Mouse (Mus musculus): ENCODE results near the gene Prpf38b.

GRCm38 (mm10) chr3:108940001-108940633, 28.6 kb upstream of the Prpf38b start, which contains the start of gene Gm9857:
- TF ChIP-seq POLR2A (IDR thresholded peaks at IDR 0.05; ENCODE audit: insufficient read length, low read depth) (no peak), CEBPB (IDR thresholded peaks at IDR 0.05; ENCODE audit: insufficient read depth, poor library complexity, severe bottlenecking) (no peak), MAX (IDR thresholded peaks at IDR 0.05; ENCODE audit: low read depth) (no peak), USF1 (IDR thresholded peaks at IDR 0.05; ENCODE audit: low read depth) (no peak), E2F4 (IDR thresholded peaks at IDR 0.05; ENCODE audit: insufficient read depth) (no peak), POLR2AphosphoS2 (IDR thresholded peaks at IDR 0.05; ENCODE audit: insufficient read length, low read depth) (no peak), TCF12 (IDR thresholded peaks at IDR 0.05; ENCODE audit: insufficient read depth, poor library complexity, severe bottlenecking) (no peak), TCF3 (IDR thresholded peaks at IDR 0.05; ENCODE audit: insufficient read length, low read depth) (no peak), MYOD1 (IDR thresholded peaks at IDR 0.05; ENCODE audit: control insufficient read depth in 1 of 3, insufficient read length in 2 of 3, low read depth in 2 of 3) (no peak), MYOG (IDR thresholded peaks at IDR 0.05; ENCODE audit: control insufficient read depth in 1 of 3, insufficient read depth in 1 of 3, insufficient read length in 2 of 3, low read depth in 2 of 3) (no peak), REST (IDR thresholded peaks at IDR 0.05; ENCODE audit: insufficient read depth, insufficient read length) (no peak)

Data from myocyte (in vitro differentiated cells).